In genomic region chr7:45366652-45367019, GRCm38 (mm10) we compare ENCODE assay signal across 8 mouse cellular contexts. TPM values are rescaled to one million over a fixed set of nuclear protein-coding genes. Genes with fewer than 3 reads are reported as not detected.
DNase-seq lines count a peak whose midpoint lies in the region; ATAC-seq and TF ChIP-seq lines count a peak whose summit lies in the region.

Ppfia3 (minus strand) TSS chr7:45367019.

- H3K27ac ChIP-seq in embryonic facial prominence, embryonic 10.5 days (replicated peaks): peak within 1 kb of the TSS; percentile 81
- peak within 1 kb of the TSS; percentile 78 for H3K27ac ChIP-seq in hindbrain, postnatal 0 days
- H3K27ac ChIP-seq in macrophage: peak within 1 kb of the TSS; percentile 22; the same call in 1 of the 2 replicates

- under 1% methylated on average over 26 of the region's 26 CpGs for WGBS in embryonic facial prominence, embryonic 10.5 days
- under 1% methylated on average over 25 of the region's 26 CpGs for WGBS in hindbrain, postnatal 0 days
- 0% methylated on average over 20 of the region's 26 CpGs for WGBS in macrophage (ENCODE audit: missing documents)

- H3K9me3 ChIP-seq in embryonic facial prominence, embryonic 10.5 days: no peaks in the 10 kb centered on the region
- no peaks in the 10 kb centered on the region for H3K9me3 ChIP-seq in hindbrain, postnatal 0 days (ENCODE audit: low read length)

- H3K4me3 ChIP-seq in embryonic facial prominence, embryonic 10.5 days: peak within 1 kb of the TSS; percentile 70
- peak within 1 kb of the TSS; percentile 85 for H3K4me3 ChIP-seq in hindbrain, postnatal 0 days (ENCODE audit: low read length)
- peak within 1 kb of the TSS; percentile 38 for H3K4me3 ChIP-seq in macrophage (ENCODE audit: inconsistent target)

- H3K79me2 ChIP-seq in macrophage (ENCODE audit: inconsistent target): no peaks in the 10 kb centered on the region

- peak within 1 kb of the TSS; percentile 96 for H3K9ac ChIP-seq in hindbrain, postnatal 0 days (replicated peaks; ENCODE audit: low read length)

- peaks cover 58% of the 10 kb centered on the region for H3K4me1 ChIP-seq in embryonic facial prominence, embryonic 10.5 days
- H3K4me1 ChIP-seq in hindbrain, postnatal 0 days (ENCODE audit: insufficient read depth, low read length): peaks cover 15% of the 10 kb centered on the region

- peaks cover 3% of the 10 kb centered on the region for H3K36me3 ChIP-seq in embryonic facial prominence, embryonic 10.5 days (replicated peaks)
- no peaks in the 10 kb centered on the region for H3K36me3 ChIP-seq in hindbrain, postnatal 0 days (ENCODE audit: insufficient read depth, low read length)
- H3K36me3 ChIP-seq in macrophage (ENCODE audit: inconsistent target): no peaks in the 10 kb centered on the region

- TF ChIP-seq CTCF in hindbrain, postnatal 0 days (IDR thresholded peaks at IDR 0.05; ENCODE audit: low read depth): no peak

- peak within 1 kb of the TSS; percentile 78 for H3K4me2 ChIP-seq in hindbrain, postnatal 0 days (ENCODE audit: low read depth, low read length)

- H3K27me3 ChIP-seq in embryonic facial prominence, embryonic 10.5 days (replicated peaks; ENCODE audit: low read depth, poor library complexity, severe bottlenecking): peaks cover 83% of the 10 kb centered on the region
- no peaks in the 10 kb centered on the region for H3K27me3 ChIP-seq in hindbrain, postnatal 0 days (ENCODE audit: insufficient read depth, low read length)

- peak; percentile 36 for ATAC-seq in hindbrain, postnatal 0 days

- no peak for DNase-seq in layer of hippocampus, adult 18-20 months (ENCODE audit: low spot score in 2 of 2)
- no peak for DNase-seq in layer of hippocampus, adult 11-12 months (ENCODE audit: low spot score)
- no peak for DNase-seq in embryonic facial prominence, embryonic 10.5 days (ENCODE audit: low spot score)
- DNase-seq in hindbrain, postnatal 0 days (ENCODE audit: low spot score): no peak
- DNase-seq in right cerebral cortex, postnatal 36 days (ENCODE audit: low spot score in 2 of 2): no peak
- DNase-seq in cerebellum, postnatal 14 days: no peak
- DNase-seq in kidney, adult 18-20 months: no peak

RNA-seq across cellular contexts. Expression of gene Ppfia3, which starts in this region (rescaled TPM):
- total RNA-seq in layer of hippocampus, adult 18-20 months (2021): 100 to 1,000 TPM; 132 to 139 TPM
- polyA plus RNA-seq in embryonic facial prominence, embryonic 10.5 days (2016; fragmentation: Nextera tagmentation; extraction: Ambion mirVana): 5.8 and 7.1 TPM in 2 replicates
- 91.9 and 107 TPM in 2 replicates for total RNA-seq in hindbrain, postnatal 0 days (2014; rRNA removed)
- 25.5 and 26.7 TPM in 2 replicates for polyA plus RNA-seq in hindbrain, postnatal 0 days (2015; fragmentation: Nextera tagmentation; extraction: Ambion mirVana)
- 10 to 100 TPM in 4 of 26 experiments, 1 to 10 TPM in 16, under 1 TPM in 6; 0.47 to 22.4 (median 2.3) TPM for total RNA-seq in macrophage (2018; cell fraction: chromatin; rRNA removed)
- 10 to 100 TPM in 1 of 26 experiments, 1 to 10 TPM in 16, under 1 TPM in 9; 0.18 to 14.4 (median 3.6) TPM for total RNA-seq in macrophage (2018; cell fraction: cytosol; rRNA removed)
- 10 to 100 TPM in 6 of 26 experiments, 1 to 10 TPM in 14, under 1 TPM in 5, not detected in 1; 0.36 to 25.4 (median 4.3) TPM for total RNA-seq in macrophage (2018; cell fraction: nucleus; rRNA removed)
- 0.27 to 0.75 TPM in 2 of 3 replicates, not detected in the other for polyA plus RNA-seq in macrophage (2018)

Comparison
In these comparisons a context has a peak if more than half of its experiments do, and no peak if none do; other contexts are left out.
1. H3K27ac ChIP-seq: peak in every context shown above with its lines; median percentile 81 in embryonic facial prominence, embryonic 10.5 days; 78 in hindbrain, postnatal 0 days; 22 in macrophage.